Mouse (Mus musculus) brain, embryonic 14.5 days (tissue): ENCODE results near the gene Gnmt.

Experiments
- CTCF ChIP-seq: fragments of 200-500 bp; IDR thresholded peaks from 2 replicates; pipeline ENCODE4 v1.5.1; 2012; ENCODE audit warnings: inconsistent platforms, mild to moderate bottlenecking, moderate library complexity, borderline replicate concordance; ENCODE audit not compliant: insufficient read depth, insufficient read length; ENCODE audit errors: extremely low read depth
- POLR2A ChIP-seq: fragments of 200-500 bp; IDR thresholded peaks from 2 replicates; pipeline ENCODE4 v1.6.1; 2012; ENCODE audit warnings: mild to moderate bottlenecking, inconsistent platforms, borderline replicate concordance; ENCODE audit not compliant: poor library complexity, insufficient read depth, insufficient read length, severe bottlenecking; ENCODE audit errors: extremely low read depth

DNA sequence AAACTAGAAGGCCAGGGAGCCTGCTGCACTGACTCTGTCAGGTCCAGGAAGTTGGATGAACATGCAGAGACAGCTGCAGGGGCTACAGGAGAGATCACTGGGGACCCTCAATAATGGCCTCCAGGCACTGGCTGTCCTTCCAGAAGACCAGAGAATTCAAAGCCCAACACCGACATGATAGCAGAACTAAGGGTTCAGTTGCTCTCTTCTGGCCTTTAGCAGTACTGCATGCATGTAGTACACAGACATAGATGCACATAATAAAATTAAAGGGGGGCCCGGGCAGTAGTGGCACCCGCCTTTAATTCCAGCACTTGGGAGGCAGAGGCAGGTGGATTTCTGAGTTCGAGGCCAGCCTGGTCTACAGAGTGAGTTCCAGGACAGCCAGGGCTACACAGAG, 42.1 kb upstream of the Gnmt start:
- TF ChIP-seq CTCF (no peak), POLR2A (no peak)
